Mouse (Mus musculus) lung, adult 2 months (tissue): ENCODE measurements around the gene Tanc1.

Experiments used
- CTCF ChIP-seq: fragments of 200-500 bp; IDR thresholded peaks from 2 replicates; pipeline ENCODE4 v1.5.1; 2011; ENCODE audit warnings: mild to moderate bottlenecking, low read length, control low read depth; ENCODE audit not compliant: insufficient read depth
- POLR2A ChIP-seq: fragments of 200-500 bp; IDR thresholded peaks from 2 replicates; pipeline ENCODE4 v1.6.1; 2011; ENCODE audit warnings: low read depth, mild to moderate bottlenecking, control low read depth, low read length, borderline replicate concordance; ENCODE audit errors: extremely low read depth

DNA sequence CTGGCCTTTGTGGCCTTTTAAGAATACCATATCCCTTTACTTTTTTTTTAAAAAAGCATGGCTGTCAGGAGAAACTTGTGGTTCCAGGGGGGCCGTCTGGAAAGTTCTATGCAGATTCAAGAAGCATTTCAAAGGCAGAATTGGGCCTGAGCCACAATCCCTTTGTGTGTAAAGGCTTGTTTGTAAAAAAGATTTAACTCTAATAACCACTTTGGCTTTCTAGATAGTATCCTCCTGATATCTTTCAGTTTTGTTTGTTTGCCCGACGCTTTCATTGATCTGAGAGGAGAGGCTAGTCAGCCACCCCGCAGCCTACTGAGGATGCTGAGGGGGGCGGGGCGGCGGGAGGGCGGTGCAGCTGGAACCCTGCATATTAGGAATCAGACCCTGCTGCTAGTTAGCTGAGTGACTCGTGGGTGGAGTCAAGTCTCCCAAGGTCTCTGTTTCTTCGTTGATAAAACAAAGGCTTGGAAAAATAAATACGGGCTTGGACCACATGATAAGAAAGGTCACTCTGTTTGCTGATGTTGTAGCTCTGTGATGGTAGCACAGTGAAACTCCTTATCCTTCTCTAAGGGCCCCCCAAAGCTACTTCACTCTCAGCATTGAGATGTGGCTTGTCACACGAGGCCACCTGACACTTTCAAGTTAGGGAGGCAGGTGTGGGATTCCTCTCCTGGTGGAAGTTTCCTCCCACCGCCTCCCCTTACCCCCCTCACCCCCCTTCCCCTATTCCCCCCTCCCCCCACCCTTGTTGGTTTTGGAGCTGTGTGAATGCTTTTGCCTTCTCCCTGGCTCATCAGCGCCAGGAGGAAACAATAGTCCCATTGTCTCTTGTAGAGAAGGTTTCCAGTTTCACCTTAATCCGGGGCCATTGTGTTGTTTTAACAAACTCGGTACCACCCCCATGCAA, 86.1 kb downstream of the Tanc1 start:
- TF ChIP-seq POLR2A: no peak
- no peak for TF ChIP-seq CTCF
